In genomic region chr13:94838756-94839337, GRCm38 (mm10) we compare ENCODE assay signal across 19 mouse cellular contexts. TPM values are rescaled to one million over a fixed set of nuclear protein-coding genes. Genes with fewer than 3 reads are reported as not detected.
DNase-seq lines count a peak whose midpoint lies in the region; ATAC-seq and TF ChIP-seq lines count a peak whose summit lies in the region.
"Had no signal": no experiment of that assay in that cellular context is flagged by ENCODE, and none has a peak within 500 bp of the region (broad histone marks: within the 10 kb centered on the region; RNA-seq: fewer than 3 reads in every experiment).

No protein-coding gene starts in this region.

- no peak for DNase-seq in frontal cortex, postnatal 14 days (ENCODE audit: low spot score in 2 of 2)
- DNase-seq in lung, embryonic 14.5 days: peak; percentile 37
- no peak for DNase-seq in lung, postnatal 4 days
- peak; percentile 79 for DNase-seq in brain, embryonic 14.5 days (ENCODE audit: low read depth)
- DNase-seq in cerebellum, postnatal 25 days: no peak
- DNase-seq in adrenal gland, postnatal 36 days: no peak
- DNase-seq: adrenal gland, postnatal 10 days; cerebellum, adult 11-12 months; gastrocnemius, postnatal 10 days; kidney, adult 8-10 months; lung, postnatal 10 days; right cerebral cortex, postnatal 14 days; thymus, adult 18-20 months had no signal

- no peaks in the 10 kb centered on the region for H3K4me1 ChIP-seq in lung, embryonic 14.5 days (ENCODE audit: insufficient read depth)
- H3K4me1 ChIP-seq in midbrain, embryonic 16.5 days (ENCODE audit: control insufficient read depth, insufficient read depth, low read length): no peaks in the 10 kb centered on the region

- peaks cover 55% of the 10 kb centered on the region for H3K36me3 ChIP-seq in lung, embryonic 14.5 days (ENCODE audit: insufficient read depth)
- H3K36me3 ChIP-seq in midbrain, embryonic 16.5 days (ENCODE audit: control insufficient read depth, insufficient read depth, low read length): peaks cover 23% of the 10 kb centered on the region

- H3K9me3 ChIP-seq in lung, embryonic 14.5 days (ENCODE audit: low read depth, low read length): no peaks in the 10 kb centered on the region
- H3K9me3 ChIP-seq in midbrain, embryonic 16.5 days (replicated peaks; ENCODE audit: control insufficient read depth, low read length, poor library complexity, severe bottlenecking): no peaks in the 10 kb centered on the region

- no peak for TF ChIP-seq POLR2A in brain, embryonic 14.5 days (IDR thresholded peaks at IDR 0.05; ENCODE audit: borderline replicate concordance, extremely low read depth, insufficient read depth, insufficient read length, poor library complexity, severe bottlenecking)

- H3K9ac ChIP-seq in lung, embryonic 14.5 days: no peak overlapping the region
- no peak overlapping the region for H3K9ac ChIP-seq in midbrain, embryonic 16.5 days (ENCODE audit: low read depth, low read length)

- no peak for TF ChIP-seq CTCF in lung, embryonic 14.5 days (IDR thresholded peaks at IDR 0.05; ENCODE audit: low read depth)
- no peak for TF ChIP-seq CTCF in brain, embryonic 14.5 days (IDR thresholded peaks at IDR 0.05; ENCODE audit: borderline replicate concordance, extremely low read depth, insufficient read depth, insufficient read length)

- no peaks in the 10 kb centered on the region for H3K27me3 ChIP-seq in lung, embryonic 14.5 days (ENCODE audit: insufficient read depth, low read length)
- H3K27me3 ChIP-seq in midbrain, embryonic 16.5 days (ENCODE audit: control insufficient read depth, insufficient read depth, low read depth, low read length): no peaks in the 10 kb centered on the region

- ATAC-seq in frontal cortex, adult (ENCODE audit: low TSS enrichment): peak; percentile 69
- no peak for ATAC-seq in lung, embryonic 14.5 days (ENCODE audit: insufficient read depth)
- peak; percentile 66 for ATAC-seq in midbrain, embryonic 16.5 days

- H3K27ac ChIP-seq in lung, embryonic 14.5 days (ENCODE audit: low read depth): no peak overlapping the region
- H3K27ac ChIP-seq in midbrain, embryonic 16.5 days (ENCODE audit: low read length): no peak overlapping the region; the same call in 1 of the 2 replicates

- no peak overlapping the region for H3K4me2 ChIP-seq in lung, embryonic 14.5 days
- H3K4me2 ChIP-seq in midbrain, embryonic 16.5 days (ENCODE audit: low read length): no peak overlapping the region

- WGBS in lung, embryonic 14.5 days: 79% methylated on average over 8 of the region's 8 CpGs
- 75% methylated on average over 8 of the region's 8 CpGs for WGBS in midbrain, embryonic 16.5 days

- no peak overlapping the region for H3K4me3 ChIP-seq in lung, embryonic 14.5 days (ENCODE audit: low read depth, low read length)
- no peak overlapping the region for H3K4me3 ChIP-seq in midbrain, embryonic 16.5 days (ENCODE audit: low read depth, low read length)

RNA-seq across cellular contexts. Expression of gene Otp, which starts 36.6 kb away (rescaled TPM):
- not detected in 2 replicates for polyA plus RNA-seq in lung, embryonic 14.5 days (2014; fragmentation: Nextera tagmentation; extraction: Ambion mirVana)
- 19.3 and 42.9 TPM in 2 replicates for polyA plus RNA-seq in brain, embryonic 14.5 days (2012; rRNA removed)
- 3.2 and 4.7 TPM in 2 replicates for polyA plus RNA-seq in midbrain, embryonic 16.5 days (2015; fragmentation: Nextera tagmentation; extraction: Ambion mirVana)
- not detected for total RNA-seq in adrenal gland, postnatal 36 days (2021)
- total RNA-seq: adrenal gland, postnatal 10 days; gastrocnemius, postnatal 10 days; layer of hippocampus, postnatal 14 days; monocyte, adult 5-6 weeks had no signal
- polyA plus RNA-seq: C2C12; heart, embryonic 16.5 days had no signal

RNA-seq across cellular contexts. Expression of gene Tbca, which starts 50.1 kb away (rescaled TPM):
- polyA plus RNA-seq in lung, embryonic 14.5 days (2014; fragmentation: Nextera tagmentation; extraction: Ambion mirVana): 235 and 241 TPM in 2 replicates
- 279 and 320 TPM in 2 replicates for polyA plus RNA-seq in brain, embryonic 14.5 days (2012; rRNA removed)
- 270 and 304 TPM in 2 replicates for polyA plus RNA-seq in midbrain, embryonic 16.5 days (2015; fragmentation: Nextera tagmentation; extraction: Ambion mirVana)
- total RNA-seq in adrenal gland, postnatal 36 days (2021): 100 to 1,000 TPM; 203 to 256 TPM

Comparison
In these comparisons a context has a peak if more than half of its experiments do, and no peak if none do; other contexts are left out.
1. DNase-seq: peak in lung, embryonic 14.5 days (single experiment) and brain, embryonic 14.5 days (single experiment); none in frontal cortex, postnatal 14 days (0 of 2), lung, postnatal 4 days (0 of 2), cerebellum, postnatal 25 days (0 of 2) and adrenal gland, postnatal 36 days (0 of 2).